Mouse (Mus musculus): ENCODE measurements at regions not wholly inside any gene's neighbourhood (a gene's known extent, or its start where the extent isn't known, plus 50 kb on each side); places are given as distances from the start of the nearest gene placed in this dataset.
"Not testable (repeated sequence)": the region's sequence is repeated elsewhere in the genome, so short reads cannot be mapped to it uniquely, and the experiment has no call there.

DNA sequence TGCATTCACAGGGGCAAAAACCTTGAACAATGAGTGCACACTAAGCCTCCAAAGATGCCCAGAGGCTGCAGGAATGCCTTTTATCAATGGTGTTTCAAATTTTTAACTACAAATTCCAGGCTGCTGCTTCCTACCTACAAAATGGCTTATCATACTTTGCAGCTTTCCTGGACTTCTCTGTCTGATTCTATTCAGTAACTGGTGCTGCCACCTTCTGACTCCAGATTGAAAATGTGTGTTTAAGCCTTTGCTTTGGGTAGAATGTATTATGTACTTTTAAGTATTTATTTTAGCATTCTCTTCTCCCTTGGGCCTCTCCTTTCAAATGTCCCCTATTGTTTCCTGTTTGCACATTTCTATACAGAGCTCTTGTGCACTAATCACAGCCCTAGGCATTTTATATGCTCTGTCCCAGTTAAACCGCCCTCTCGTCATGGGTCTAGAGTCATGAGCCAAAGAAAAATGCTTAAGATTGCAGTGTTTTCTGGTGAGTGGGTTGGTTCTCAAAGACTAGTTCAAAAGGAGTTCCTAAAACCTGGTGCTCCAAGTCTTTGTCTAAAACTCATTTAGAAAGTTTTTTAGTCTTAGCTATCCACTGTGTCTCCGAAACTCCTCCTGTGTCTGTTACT is 472.3 kb upstream of the Dpp10 start:
- no peak for DNase-seq

DNA sequence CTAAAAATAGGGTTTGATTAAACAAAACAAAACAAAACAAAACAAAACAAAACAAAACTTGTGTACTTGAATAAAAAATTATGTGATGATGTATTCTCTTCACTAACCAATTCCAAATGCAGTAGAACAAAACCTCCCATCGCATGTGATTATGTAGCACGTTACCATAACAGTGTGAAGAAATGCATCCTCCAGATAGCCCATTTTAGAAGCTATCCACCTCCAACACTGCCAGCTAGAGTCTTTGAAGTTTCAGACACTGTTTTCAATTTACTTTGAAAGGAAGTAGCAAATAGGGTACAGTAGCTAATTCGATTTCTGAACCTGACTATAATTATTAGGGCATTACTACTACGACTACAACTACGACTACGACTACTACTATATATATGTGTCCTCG is 465.1 kb upstream of the Dpp10 start:
- DNase-seq = no peak

DNA sequence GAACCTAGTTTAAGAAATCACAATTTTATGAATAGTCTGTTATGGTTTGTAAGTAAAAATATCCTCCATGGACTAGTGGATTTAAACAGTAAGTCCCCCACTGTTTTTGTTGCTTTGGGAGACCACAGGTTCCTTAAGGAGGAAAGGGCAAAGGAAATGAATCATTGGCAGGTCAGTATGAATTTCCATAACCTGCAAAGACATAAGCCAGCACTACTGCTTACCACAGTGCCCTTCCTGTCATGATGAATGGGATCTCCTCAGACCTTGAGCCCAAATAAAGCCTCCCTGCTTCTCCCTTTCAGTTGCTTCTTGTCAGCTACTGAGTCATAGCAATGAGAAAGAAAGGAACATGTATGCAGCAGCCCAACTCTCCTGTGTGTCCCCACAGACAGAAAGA is 443.1 kb upstream of the Dpp10 start:
- DNase-seq = peak; percentile 5 to 7

DNA sequence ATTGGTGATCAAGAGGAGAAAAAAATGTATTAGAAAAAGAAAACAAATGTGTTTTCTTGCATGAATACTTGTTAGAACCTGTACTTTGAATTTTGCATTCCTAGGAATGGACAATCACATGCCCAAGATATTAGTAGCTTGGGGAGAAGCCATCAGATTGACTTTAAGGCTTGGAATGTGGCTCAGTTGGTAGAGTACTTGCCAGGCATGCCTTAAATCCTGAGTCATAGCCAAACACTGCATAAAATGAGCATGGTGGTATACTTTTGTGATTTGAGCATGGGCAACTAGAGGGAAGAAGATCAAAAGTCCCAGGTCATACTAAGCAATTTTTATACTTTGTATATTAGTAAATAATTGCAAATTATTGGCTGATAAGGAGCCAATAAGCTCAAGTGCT is 442.6 kb upstream of the Dpp10 start:
- no peak for DNase-seq

DNA sequence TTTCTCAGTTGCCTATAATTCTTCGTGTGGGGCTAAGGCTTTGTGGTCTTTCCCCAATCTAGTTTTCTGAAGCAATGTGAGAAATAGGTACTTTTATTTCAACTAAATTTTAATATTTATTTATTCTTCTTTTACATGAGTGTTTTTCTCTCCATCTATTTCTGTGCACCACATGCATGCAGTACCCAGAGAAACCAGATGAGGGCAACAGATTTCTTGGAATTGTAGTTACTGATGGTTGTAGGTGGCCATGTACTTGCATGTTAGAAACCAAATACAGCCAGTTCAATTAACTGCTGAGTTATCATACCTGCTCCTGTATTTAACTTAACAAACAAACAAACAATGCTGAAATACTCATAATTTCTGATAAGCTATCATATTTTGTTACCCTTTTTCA is 404.8 kb upstream of the Dpp10 start:
- DNase-seq = peak; percentile 10 to 38

DNA sequence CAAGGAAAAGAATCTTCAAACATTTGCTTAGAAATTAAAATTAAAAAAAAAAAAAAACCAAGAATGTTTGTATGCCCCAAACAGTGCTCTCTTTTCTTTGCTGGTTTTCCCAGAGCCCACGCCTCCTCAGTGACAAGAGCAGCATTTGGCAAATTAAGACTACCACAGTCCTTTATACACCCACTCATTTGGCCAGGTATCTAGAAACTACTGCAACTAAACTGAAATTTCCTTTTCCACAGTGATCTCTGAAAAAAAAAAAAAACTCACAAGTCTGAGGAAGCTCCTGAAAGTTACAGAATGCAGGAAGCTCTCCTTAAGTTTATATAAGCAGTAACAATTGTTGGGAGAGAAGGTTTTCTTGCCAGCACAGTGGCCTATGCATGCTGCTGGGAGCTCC is 394.2 kb upstream of the Dpp10 start:
- DNase-seq = no peak

DNA sequence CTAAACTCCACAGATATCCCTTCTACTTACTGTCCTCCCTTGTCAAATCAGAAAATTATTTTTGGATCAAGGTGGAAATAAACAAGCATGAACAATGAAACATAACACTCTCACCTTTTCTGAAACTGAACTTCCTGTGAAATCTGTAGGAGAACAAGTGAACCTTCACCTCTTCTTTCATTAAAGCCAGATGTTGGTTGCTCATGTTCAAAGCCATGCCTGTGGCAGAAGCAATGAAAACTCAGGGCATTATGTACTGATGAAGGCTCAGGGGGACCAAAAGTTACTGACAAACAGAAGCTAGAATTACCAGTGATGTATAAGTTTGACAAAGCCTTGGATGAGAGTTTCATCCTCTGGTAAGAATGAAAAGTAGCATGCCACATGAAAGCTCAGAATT is 390.5 kb upstream of the Dpp10 start:
- no peak for DNase-seq

DNA sequence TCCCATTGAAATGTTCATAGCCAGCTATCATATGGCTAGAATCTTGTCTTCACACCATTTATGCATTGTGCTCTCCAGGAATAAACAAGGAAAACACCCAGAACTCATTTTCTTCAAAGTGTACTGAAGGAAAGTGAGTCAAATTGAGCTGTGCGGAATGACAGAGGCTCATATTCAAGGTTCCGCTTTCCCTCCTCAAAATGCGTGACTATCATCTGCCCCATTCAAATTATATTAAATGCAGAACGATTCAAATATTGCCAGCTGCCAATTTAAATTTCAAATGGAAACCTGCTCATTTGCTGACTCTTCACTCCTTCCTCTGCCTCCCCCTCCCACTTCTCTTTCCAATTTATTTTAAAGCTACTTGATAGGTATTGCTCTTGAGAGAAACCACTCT is 384.2 kb upstream of the Dpp10 start:
- no peak for DNase-seq

DNA sequence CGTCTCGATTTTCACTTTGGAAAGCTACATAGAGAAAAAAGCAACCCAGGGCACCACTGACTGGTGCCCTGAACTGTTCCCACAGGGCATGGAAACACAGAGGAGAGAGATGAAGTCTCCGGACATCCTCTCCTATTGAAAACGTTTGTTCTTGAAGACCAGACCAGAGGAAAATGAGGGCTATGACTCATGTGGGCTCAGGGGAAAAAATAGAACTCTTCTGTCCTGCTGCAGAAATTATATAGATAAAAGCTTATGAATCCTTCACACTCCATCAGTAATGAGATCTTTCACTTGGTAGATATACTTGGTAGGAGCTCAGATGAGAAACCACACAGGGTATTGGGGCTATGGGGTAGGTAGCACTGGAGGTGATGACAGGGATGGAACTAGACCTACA is 371.4 kb upstream of the Dpp10 start:
- no peak for DNase-seq

DNA sequence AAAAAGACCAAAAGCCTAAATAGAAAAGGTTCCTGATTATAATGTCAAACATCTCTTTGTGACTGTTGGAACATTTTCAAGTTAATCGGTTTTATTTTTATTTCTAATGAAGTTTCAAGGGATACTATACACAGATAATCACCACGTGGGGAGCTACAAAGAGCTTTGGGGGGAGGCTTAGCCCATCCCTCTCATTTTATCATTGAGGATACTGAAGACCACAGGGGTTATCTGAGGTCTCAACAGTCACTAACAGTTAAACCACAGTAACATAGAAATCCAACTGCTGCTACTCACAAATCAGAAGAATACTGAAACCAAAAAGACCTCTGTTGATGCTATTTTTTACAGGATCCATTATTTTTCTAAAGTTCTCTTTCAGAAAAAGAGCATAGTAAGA is 364.9 kb upstream of the Dpp10 start:
- no peak for DNase-seq

DNA sequence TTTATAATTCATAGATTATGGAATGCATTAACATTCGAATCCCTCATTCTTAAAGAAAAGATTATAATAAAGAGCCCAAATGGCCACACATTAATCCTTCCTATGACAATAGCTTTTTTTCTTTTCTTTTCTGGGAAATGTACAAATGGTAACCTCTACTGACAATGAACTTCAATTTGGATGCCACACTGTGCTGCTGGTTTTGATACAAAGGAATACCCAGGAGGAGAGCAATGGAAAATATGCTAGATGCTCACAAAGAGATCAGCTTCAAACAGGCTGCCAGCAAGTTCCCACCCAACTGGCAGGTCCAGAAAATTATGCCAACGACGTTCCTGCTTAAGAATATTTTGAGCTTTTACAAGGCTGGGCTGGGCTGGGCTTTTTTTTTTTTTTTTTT is 364.4 kb upstream of the Dpp10 start:
- no peak for DNase-seq

DNA sequence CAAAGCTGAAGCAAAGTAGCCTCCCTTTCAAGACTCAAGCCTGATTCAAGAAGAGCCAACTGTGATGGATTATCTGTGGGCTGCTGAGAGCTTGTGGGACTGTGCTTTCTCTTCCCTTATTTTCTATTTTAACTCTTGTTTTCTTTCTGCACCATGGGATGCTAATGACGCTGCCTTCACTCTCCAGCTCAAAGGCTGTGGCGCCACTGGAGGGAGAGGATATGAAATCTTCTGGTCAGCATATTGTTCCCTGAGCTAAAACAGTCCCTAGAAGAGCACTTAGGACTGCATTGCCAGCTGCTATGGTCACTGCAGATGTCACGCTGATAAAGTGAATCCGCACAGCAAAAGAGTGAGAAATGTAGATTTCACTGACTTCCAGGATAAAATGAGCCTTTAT is 324.2 kb upstream of the Dpp10 start:
- no peak for DNase-seq

DNA sequence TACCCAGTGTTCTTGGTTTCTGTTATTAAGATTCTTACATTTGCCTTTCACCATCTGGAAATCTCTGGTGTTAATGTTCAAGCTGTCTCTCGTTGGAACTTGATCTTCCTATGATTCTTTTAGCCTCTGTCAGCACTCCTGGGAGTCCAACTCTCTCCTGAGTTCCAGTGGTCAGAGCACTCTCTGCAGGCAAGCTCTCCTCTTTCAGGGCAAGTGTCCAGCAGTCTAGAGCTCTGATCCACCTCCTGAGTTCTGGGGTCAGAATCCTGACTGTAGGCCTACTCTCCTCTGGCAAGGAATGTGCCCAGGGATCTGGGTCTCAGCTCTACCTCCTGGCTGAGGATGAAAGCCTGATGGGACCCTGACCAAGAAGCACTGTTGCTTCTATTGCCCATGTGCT is 303.1 kb upstream of the Dpp10 start:
- not testable (repeated sequence) for DNase-seq

DNA sequence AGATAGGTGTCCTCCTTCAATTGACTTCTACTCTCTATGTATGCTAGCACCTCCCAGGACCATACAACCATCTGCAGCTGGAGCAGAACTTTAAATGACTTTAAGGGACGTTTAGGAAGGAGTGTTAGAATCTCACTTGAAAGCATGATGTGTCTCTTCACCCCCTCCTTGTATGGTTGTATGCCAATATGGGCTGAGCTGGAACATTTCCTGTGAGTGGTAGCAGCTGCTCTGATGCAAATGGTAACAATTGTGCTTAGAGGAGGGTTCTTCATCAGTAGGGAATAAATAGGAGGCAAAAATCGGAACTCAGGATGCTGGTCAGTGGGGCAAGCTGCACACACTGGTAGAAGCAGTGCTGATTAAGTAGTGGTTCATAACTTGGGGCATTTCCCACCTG is 294.1 kb upstream of the Dpp10 start:
- no peak for DNase-seq

DNA sequence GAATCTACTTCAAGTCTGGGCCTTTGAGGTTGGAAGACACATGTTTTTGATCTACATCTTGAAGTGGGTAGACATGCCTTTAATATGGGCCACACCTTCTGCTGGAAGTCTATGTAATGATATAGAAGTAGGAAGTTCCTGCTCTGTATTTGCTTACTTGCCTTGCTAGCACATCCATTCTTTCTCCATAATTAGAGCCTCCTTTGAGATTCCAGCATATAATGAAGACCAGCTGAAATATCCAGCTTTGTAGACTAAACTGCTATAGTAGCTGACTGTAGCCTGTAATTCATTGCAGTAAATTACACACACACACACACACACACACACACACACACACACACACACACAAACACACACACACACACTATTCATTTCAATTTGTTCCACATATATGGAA is 293.3 kb upstream of the Dpp10 start:
- no peak for DNase-seq

DNA sequence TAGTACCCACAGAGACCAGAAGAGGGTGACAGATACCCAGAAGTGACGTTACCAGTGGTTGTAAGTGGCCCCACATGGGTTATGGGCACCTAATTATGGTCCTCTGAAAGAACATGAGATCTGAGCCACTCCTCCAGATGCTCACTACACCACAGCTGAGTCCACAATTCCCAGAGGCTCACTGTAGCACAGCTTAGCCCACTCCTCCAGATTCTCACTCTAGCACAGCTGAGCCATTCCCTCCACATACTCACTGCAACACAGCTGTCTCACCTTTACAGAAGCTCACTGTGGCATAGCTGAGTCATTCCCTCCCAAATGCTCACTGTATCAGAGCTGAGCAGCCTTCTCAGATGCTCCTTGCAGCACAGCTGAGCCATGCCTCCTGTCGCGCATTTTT is 286.9 kb upstream of the Dpp10 start:
- no peak for DNase-seq

All from adrenal gland, postnatal 36 days (tissue).